Mouse (Mus musculus) midbrain, embryonic 12.5 days (tissue): Measurements from ENCODE around the gene Terf2. TPM values are rescaled to one million over a fixed set of nuclear protein-coding genes. Genes with fewer than 3 reads are reported as not detected.

Experiments used
- ATAC-seq: fragments of 200-750 bp; cut with Nextera tagmentation; 2 replicates; pipeline ENCODE4 v1.8.0; 2017; ENCODE audit warnings: low read depth, moderate TSS enrichment, moderate library complexity; ENCODE audit not compliant: low FRiP score
- H3K27ac ChIP-seq: fragments of 300-500 bp; sonication (generic); replicated peaks from 2 replicates; pipeline ENCODE4 v1.5.1; 2016; ENCODE audit warnings: mild to moderate bottlenecking
- H3K27me3 ChIP-seq: fragments of 300-500 bp; sonication (generic); 2 replicates; pipeline ENCODE4 v1.6.1; 2016; ENCODE audit warnings: mild to moderate bottlenecking
- H3K36me3 ChIP-seq: fragments of 300-500 bp; sonication (generic); 2 replicates; pipeline ENCODE4 v1.6.1; 2016
- H3K4me1 ChIP-seq: fragments of 300-500 bp; sonication (generic); 2 replicates; pipeline ENCODE4 v1.6.1; 2016
- H3K4me2 ChIP-seq: fragments of 300-500 bp; sonication (generic); replicated peaks from 2 replicates; pipeline ENCODE4 v1.6.1; 2016; ENCODE audit warnings: mild to moderate bottlenecking, moderate library complexity
- H3K4me3 ChIP-seq: fragments of 300-500 bp; sonication (generic); 2 replicates; pipeline ENCODE4 v1.5.1; 2016; ENCODE audit warnings: mild to moderate bottlenecking
- H3K9ac ChIP-seq: fragments of 300-500 bp; sonication (generic); replicated peaks from 2 replicates; pipeline ENCODE4 v1.6.1; 2016; ENCODE audit warnings: mild to moderate bottlenecking, moderate library complexity
- H3K9me3 ChIP-seq: fragments of 300-500 bp; sonication (generic); 2 replicates; pipeline ENCODE4 v1.6.1; 2016; ENCODE audit warnings: mild to moderate bottlenecking
- WGBS: fragments of 180-500 bp; shearing (Covaris S2); methylation state at CpG from one replicate; pipeline ENCODE4 v1.1.7; 2016; 5-methylcytosine and 5-hydroxymethylcytosine counted together
- polyA plus RNA-seq: library from polyadenylated mRNA; unstranded; fragments of >200 nt; fragmentation: Nextera tagmentation; extraction: Ambion mirVana; gene quantifications from 2 replicates; pipeline ENCODE4 v1.2.1, GENCODE M21; 2016

Gene Terf2
- polyA plus RNA-seq, 1 experiment from 2014 or later, result 22.5 TPM

GRCm38 (mm10) chr8:107076239-107076888 lies 20.0 kb downstream of the Terf2 start:
- no peak for ATAC-seq
- H3K9me3 ChIP-seq, result no peaks in the 10 kb centered on the region
- no peak overlapping the region for H3K27ac ChIP-seq
- no peak overlapping the region for H3K4me2 ChIP-seq
- H3K4me1 ChIP-seq, result no peaks in the 10 kb centered on the region
- H3K27me3 ChIP-seq, result no peaks in the 10 kb centered on the region
- no peak overlapping the region for H3K9ac ChIP-seq
- WGBS, result 90% methylated on average over 7 of the region's 7 CpGs
- H3K4me3 ChIP-seq, result no peak overlapping the region
- peaks cover 91% of the 10 kb centered on the region for H3K36me3 ChIP-seq

DNA sequence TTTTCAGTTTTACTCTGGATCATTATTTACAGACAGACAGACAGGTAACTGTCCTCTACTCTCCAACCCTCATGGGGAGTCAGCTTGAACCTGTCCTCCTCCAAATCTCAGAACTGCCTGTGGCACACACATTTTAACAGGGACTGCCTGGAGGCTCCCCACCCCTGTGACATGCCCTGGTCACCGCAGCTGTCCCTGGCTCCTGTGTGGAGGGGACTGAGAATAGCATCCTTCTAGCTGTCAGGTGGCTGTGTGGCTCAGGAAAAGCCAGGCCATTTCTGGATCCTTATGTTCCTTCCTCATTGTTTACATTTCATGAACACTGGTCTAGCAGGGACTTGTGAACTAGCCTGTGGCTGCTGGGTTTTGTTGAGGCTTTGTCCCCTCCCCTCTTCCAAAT lies 22.2 kb downstream of the Terf2 start:
- peaks cover 86% of the 10 kb centered on the region for H3K36me3 ChIP-seq
- H3K4me1 ChIP-seq, result no peaks in the 10 kb centered on the region
- no peak overlapping the region for H3K27ac ChIP-seq
- no peaks in the 10 kb centered on the region for H3K27me3 ChIP-seq
- H3K4me2 ChIP-seq, result no peak overlapping the region
- H3K4me3 ChIP-seq, result no peak overlapping the region
- H3K9me3 ChIP-seq, result no peaks in the 10 kb centered on the region
- WGBS, result 96% methylated on average over 1 of the region's 1 CpGs
- H3K9ac ChIP-seq, result no peak overlapping the region
- no peak for ATAC-seq

DNA sequence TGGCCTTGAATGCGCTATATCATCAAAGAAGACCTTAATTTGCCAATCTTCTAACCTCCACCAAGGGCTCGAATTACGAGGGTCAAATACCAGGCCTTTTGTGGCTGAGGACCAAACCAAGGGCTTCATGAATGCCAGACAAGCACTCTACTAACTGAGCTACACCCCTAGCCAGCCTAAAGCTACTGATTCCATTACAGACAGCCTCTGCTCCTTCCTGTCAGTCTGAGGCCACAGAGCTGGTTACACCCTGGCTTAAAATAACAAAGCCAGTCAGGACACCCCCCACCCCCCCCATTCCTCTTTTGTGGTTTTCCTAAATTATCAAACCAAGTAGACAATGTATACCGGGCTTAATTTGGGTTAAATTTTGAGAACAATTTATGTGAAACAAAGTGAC lies 22.6 kb downstream of the Terf2 start:
- Histone ChIP-seq H3K27ac (no peak overlapping the region), H3K4me1 (no peaks in the 10 kb centered on the region), H3K4me2 (no peak overlapping the region), H3K9ac (no peak overlapping the region), H3K36me3 (peaks cover 86% of the 10 kb centered on the region), H3K4me3 (no peak overlapping the region), H3K9me3 (no peaks in the 10 kb centered on the region), H3K27me3 (no peaks in the 10 kb centered on the region)
- 90% methylated on average over 4 of the region's 4 CpGs for WGBS
- no peak for ATAC-seq

DNA sequence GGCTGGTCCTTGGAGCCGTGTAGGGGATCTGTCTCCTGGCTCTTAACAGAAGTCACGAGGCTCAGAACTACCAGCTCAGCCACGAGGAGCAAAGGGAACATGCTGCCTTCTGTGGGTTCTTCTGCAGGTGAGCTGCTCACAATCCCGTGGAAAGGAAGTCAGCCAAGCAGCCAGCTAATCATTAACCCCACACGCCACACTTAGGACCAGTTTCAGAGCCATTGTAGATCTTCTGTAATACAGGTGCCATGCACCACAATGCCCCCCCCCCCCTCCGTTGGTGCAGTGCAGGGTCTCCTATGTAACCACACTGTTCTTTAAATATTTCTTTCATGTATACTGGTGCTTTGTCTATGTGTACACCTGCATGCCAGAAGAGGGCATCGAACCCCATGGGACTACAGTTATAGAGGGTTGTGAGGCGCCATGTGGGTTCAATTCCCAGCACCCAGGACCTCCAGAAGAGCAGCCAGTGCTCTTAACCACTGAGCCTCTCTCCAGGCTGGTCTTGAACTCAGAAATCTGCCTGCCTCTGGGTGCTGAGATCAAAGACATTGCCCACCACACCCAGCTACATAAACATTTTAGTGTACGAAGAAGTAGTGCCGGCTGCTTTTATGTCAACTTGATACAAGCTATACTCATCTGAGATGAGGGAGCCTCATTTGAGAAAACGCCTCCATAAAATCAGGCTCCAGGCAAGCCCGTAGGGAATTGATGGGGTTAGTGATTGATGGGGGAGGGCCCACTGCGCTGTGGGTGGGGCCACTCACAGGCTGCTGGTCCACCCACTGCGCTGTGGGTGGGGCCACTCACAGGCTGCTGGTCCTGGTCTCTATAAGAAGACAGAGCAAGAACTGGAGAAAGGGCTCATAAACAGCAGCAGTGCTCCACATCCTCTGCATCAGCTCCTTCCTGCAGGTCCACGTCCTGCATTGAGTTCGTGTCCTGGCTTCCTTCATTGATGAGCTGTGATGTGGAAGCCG lies 30.5 kb downstream of the Terf2 start, which contains the start of gene Tmed6:
Tmed6 (minus strand) TSS at position 134 of the 986 bp plus-strand sequence.
- no peaks in the 10 kb centered on the region for H3K9me3 ChIP-seq
- WGBS, result 69% methylated on average over 17 of the region's 17 CpGs
- H3K9ac ChIP-seq, result no peak within 1 kb of the TSS
- no peak within 1 kb of the TSS for H3K27ac ChIP-seq
- H3K4me3 ChIP-seq, result no peak within 1 kb of the TSS
- no peak for ATAC-seq
- H3K4me1 ChIP-seq, result no peaks in the 10 kb centered on the region
- no peak within 1 kb of the TSS for H3K4me2 ChIP-seq
- H3K36me3 ChIP-seq, result peaks cover 20% of the 10 kb centered on the region
- no peaks in the 10 kb centered on the region for H3K27me3 ChIP-seq

GRCm38 (mm10) chr8:107062613-107063012 lies 33.7 kb downstream of the Terf2 start:
- Histone ChIP-seq H3K4me3 (no peak overlapping the region), H3K36me3 (peaks cover 16% of the 10 kb centered on the region), H3K27me3 (no peaks in the 10 kb centered on the region), H3K9ac (no peak overlapping the region), H3K4me1 (peaks cover 3% of the 10 kb centered on the region), H3K9me3 (no peaks in the 10 kb centered on the region), H3K4me2 (no peak overlapping the region), H3K27ac (no peak overlapping the region)
- 88% methylated on average over 1 of the region's 1 CpGs for WGBS
- ATAC-seq, result no peak

- H3K36me3 ChIP-seq, result peaks cover 38% of the 10 kb centered on the region
- peak overlapping the region; percentile 49; the same call in 1 of the 2 replicates for H3K27ac ChIP-seq
- whole genome bisulfite sequencing, result 1% methylated on average over 33 of the region's 33 CpGs
These were observed 39.4 kb downstream of the Terf2 start for GRCm38 (mm10) chr8:107056973-107057369.

GRCm38 (mm10) chr8:107056076-107056972 lies 40.0 kb downstream of the Terf2 start, which contains the start of the genes Cog8 and Nip7:
TSS of gene Cog8 (minus strand) at chr8:107056689.
TSS of gene Nip7 (plus strand) at chr8:107056877.
- peaks cover 44% of the 10 kb centered on the region for H3K36me3 ChIP-seq
- peaks cover 20% of the 10 kb centered on the region for H3K4me1 ChIP-seq
- no peaks in the 10 kb centered on the region for H3K27me3 ChIP-seq
- H3K4me2 ChIP-seq, result peak within 1 kb of the TSS; percentile 97
- peak within 1 kb of the TSS; percentile 99 for H3K4me3 ChIP-seq
- H3K9ac ChIP-seq, result peak within 1 kb of the TSS; percentile 86
- H3K27ac ChIP-seq, result peak within 1 kb of the TSS; percentile 71
- peak; percentile 93 for ATAC-seq
- under 1% methylated on average over 88 of the region's 88 CpGs for WGBS
- H3K9me3 ChIP-seq, result no peaks in the 10 kb centered on the region

More at GRCm38 (mm10) chr8:107056973-107057369, 39.4 kb downstream of the Terf2 start:
- peak overlapping the region; percentile 82 for H3K9ac ChIP-seq
- H3K9me3 ChIP-seq, result no peaks in the 10 kb centered on the region
- no peaks in the 10 kb centered on the region for H3K27me3 ChIP-seq
- peak overlapping the region; percentile 97 for H3K4me2 ChIP-seq
- peak; percentile 79 for ATAC-seq
- H3K4me1 ChIP-seq, result peaks cover 20% of the 10 kb centered on the region
- H3K4me3 ChIP-seq, result peak overlapping the region; percentile 99

- no peak for ATAC-seq
- H3K36me3 ChIP-seq, result peaks cover 53% of the 10 kb centered on the region
- H3K4me1 ChIP-seq, result peaks cover 30% of the 10 kb centered on the region
- H3K9me3 ChIP-seq, result no peaks in the 10 kb centered on the region
- WGBS, result 97% methylated on average over 8 of the region's 8 CpGs
- no peak overlapping the region for H3K27ac ChIP-seq
- H3K9ac ChIP-seq, result no peak overlapping the region
- H3K4me3 ChIP-seq, result no peak overlapping the region
- H3K4me2 ChIP-seq, result no peak overlapping the region
- no peaks in the 10 kb centered on the region for H3K27me3 ChIP-seq
These were observed 44.3 kb downstream of the Terf2 start for GRCm38 (mm10) chr8:107052046-107052445.

DNA sequence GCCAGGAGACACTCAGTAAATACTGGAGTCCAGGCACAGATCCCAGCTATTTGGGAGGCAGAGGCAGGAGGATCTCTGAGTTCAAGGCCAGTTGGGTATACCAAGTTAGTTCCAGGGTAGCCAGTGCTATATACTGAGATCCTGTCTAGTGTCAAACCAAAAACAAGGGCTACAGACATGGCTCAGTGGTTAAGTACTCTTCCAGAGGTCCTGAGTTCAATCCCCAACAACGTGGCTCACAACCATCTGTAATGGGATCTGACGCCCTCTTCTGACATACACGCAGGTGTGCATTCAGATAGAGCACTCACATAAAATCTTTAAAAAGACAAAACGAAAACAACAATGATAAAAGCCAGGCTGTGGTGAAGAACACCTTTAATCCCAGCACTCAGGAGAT lies 46.9 kb downstream of the Terf2 start:
- H3K27me3 ChIP-seq, result no peaks in the 10 kb centered on the region
- H3K4me1 ChIP-seq, result peaks cover 19% of the 10 kb centered on the region
- no peak for ATAC-seq
- H3K4me3 ChIP-seq, result peak overlapping the region; percentile 86; the same call in 1 of the 2 replicates
- peak overlapping the region; percentile 85 for H3K4me2 ChIP-seq
- no peak overlapping the region; the same call in 1 of the 2 replicates for H3K9ac ChIP-seq
- H3K9me3 ChIP-seq, result no peaks in the 10 kb centered on the region
- peaks cover 78% of the 10 kb centered on the region for H3K36me3 ChIP-seq
- H3K27ac ChIP-seq, result 0 out of 2 replicates have a peak overlapping the region, but pooled peaks have one; percentile 90
- WGBS, result 95% methylated on average over 4 of the region's 4 CpGs

- peak within 1 kb of the TSS; percentile 87 for H3K9ac ChIP-seq
- peaks cover 81% of the 10 kb centered on the region for H3K36me3 ChIP-seq
- no peaks in the 10 kb centered on the region for H3K27me3 ChIP-seq
- WGBS, result under 1% methylated on average over 87 of the region's 87 CpGs
- peak; percentile 81 for ATAC-seq
- peaks cover 19% of the 10 kb centered on the region for H3K4me1 ChIP-seq
- peak within 1 kb of the TSS; percentile 86 for H3K4me3 ChIP-seq
- H3K4me2 ChIP-seq, result peak within 1 kb of the TSS; percentile 85
- no peaks in the 10 kb centered on the region for H3K9me3 ChIP-seq
- H3K27ac ChIP-seq, result peak within 1 kb of the TSS; percentile 90
These were observed 48.0 kb downstream of the Terf2 start, which contains the start of gene Pdf for GRCm38 (mm10) chr8:107048061-107048941. TSS of gene Pdf (minus strand) at chr8:107048614.
